Mouse (Mus musculus) neural tube, postnatal 0 days (tissue): ENCODE data around the gene 1700109H08Rik. TPM values are rescaled to one million over a fixed set of nuclear protein-coding genes. Genes with fewer than 3 reads are reported as not detected.

Source experiments
- polyA plus RNA-seq: library from polyadenylated mRNA; unstranded; fragments of >200 nt; fragmentation: Nextera tagmentation; extraction: Ambion mirVana; gene quantifications from 2 replicates; pipeline ENCODE4 v1.2.1, GENCODE M21; 2015

Gene 1700109H08Rik
- polyA plus RNA-seq = 1.7 and 2.1 TPM in 2 replicates

DNA sequence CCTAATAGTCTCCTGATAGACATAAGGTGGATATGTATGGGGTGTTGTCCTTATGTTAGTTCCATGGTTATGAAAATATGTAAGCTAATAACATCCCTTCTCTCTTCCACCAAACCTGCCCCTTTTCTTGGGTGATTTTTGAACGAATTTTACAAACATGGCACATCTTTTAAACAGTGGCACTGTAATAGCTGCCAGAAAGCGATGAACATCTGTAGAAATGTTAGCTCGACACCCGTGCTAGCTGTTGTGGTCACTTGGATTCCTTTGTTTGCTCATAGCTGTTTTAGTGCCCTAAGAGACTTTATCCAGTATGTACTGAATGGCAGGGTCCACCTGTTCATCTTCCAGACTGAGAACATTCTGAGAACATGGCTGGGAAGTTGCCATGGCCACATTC lies at the start of gene 1700109H08Rik:
1700109H08Rik (plus strand) TSS at position 301 of the 400 bp plus-strand sequence.

DNA sequence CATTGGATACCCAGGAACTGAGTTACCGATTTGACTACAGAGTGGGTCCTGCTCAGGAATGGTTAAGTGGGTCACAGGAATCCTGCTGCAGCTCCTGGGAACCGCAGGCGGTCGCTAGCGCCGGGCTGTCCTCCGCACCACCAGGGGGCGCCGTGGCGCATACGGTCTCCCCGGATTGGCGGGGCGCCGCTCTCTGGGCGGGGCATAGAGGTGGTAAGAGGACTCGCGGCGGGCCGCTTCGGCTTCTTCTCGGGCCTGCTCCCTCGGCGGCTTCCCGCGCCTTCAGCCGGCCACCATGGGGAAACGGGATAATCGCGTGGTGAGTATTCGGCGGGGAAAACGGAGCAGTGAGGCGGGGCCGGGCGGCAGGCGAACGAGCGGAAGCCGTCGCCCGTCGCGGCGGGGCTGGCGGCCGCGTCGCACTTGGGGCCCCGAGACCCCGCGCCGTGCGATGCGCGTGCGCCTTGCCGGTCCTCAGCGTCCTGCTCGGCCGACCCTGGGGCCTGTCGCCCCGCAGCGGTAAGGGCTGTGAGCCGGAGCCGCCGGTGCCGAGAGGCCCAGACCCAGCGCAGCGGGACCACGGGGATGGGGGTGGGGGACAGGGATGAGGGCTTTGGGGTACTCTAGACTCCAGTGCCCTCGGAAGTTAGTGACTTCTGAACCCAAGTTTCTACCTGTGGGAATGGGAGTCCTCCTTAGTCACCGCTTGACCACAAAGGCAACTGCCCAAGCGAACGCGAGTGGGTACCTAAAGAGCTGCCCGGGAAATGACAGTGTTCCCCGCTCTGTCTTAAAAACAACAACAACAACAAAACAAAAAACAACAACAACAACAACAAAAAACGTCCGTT lies 27.5 kb upstream of the 1700109H08Rik start, which contains the start of gene Fam133b:
Fam133b (plus strand) TSS at position 205 of the 851 bp plus-strand sequence.

DNA sequence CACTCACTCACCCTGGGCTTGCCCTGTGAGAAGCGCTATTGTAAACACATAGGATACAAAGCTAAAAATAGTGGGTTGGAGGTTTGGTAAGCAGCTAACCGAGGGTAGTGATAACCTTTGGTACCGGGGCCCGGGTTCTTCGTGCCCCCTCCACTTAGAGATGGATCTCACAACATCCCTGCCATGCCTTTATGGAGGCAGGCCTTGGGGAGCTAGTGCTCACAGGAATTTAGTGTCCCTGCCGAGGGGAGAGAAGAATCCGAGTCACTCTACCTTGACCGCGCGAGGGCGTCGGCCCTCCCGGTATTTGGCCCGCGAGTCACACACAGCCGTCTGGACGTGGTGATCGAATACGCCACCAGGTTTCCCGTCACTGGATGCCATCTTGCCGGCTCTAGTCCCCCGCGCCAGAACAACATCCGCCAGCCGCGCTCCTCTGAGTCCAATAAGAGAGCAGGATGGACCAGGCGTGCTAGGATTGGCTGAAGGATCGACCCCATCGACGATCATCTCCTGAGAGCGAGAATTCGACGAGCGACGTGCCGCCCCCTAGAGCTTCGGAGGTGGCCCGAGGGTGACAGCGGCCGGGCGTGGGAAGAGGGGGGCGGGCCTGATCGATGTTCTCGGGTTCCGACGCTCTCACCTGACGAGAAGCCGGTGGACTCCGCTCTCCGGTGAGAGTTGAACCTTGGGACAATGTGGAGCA lies 24.5 kb downstream of the 1700109H08Rik start, which contains the start of gene Pex1:
Pex1 (plus strand) TSS at position 374 of the 706 bp plus-strand sequence.

DNA sequence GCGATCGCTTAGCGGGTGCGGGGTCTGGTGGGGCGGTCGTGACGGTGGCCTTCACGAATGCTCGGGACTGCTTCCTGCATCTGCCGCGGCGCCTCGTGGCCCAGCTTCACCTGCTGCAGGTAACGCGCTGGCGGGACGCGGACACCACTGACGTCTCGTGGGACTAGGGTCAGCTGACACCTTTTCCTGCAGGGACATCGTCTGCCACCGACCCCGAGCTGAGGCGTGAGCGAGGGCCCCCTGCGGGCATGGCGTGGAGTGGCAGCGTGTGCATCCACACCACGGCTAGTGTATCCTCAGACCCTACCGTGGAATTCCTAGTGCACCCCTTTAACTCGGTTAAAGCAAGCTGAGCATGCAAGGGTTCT lies 25.0 kb downstream of the 1700109H08Rik start, which contains the start of gene Rbm48:
Rbm48 (minus strand) TSS at position 187 of the 368 bp plus-strand sequence.

Other genes with a start within 250 kb of the 1700109H08Rik start
- 11.3 and 12.1 TPM in 2 replicates for gene Cdk6, start 230.1 kb upstream of the 1700109H08Rik start, polyA plus RNA-seq
- gene Fam133b, start 27.7 kb upstream of the 1700109H08Rik start, polyA plus RNA-seq = 21.6 and 23.5 TPM in 2 replicates
- gene Pex1, start 24.5 kb downstream of the 1700109H08Rik start, polyA plus RNA-seq = 18.1 and 20.9 TPM in 2 replicates
- gene Rbm48, start 25.0 kb downstream of the 1700109H08Rik start, polyA plus RNA-seq = 11.8 and 12.4 TPM in 2 replicates
- not detected in 2 replicates for gene Tmbim7, start 79.6 kb downstream of the 1700109H08Rik start, polyA plus RNA-seq
- gene Gatad1, start 85.6 kb downstream of the 1700109H08Rik start, polyA plus RNA-seq = 82.0 and 90.8 TPM in 2 replicates
- gene Ankib1, start 231.4 kb downstream of the 1700109H08Rik start, polyA plus RNA-seq = 18.1 and 19.5 TPM in 2 replicates
- 30.6 and 32.2 TPM in 2 replicates for gene Krit1, start 231.6 kb downstream of the 1700109H08Rik start, polyA plus RNA-seq